Mouse (Mus musculus): ENCODE measurements around the gene Trit1. TPM values are rescaled to one million over a fixed set of nuclear protein-coding genes. Genes with fewer than 3 reads are reported as not detected.

The Trit1 gene
- polyA plus RNA-seq, 1 experiment, result 6.3 TPM

GRCm38 (mm10) chr4:123054172-123054790, 37.9 kb downstream of the Trit1 start:
- no peaks in the 10 kb centered on the region for H3K79me3 ChIP-seq (ENCODE audit: low read depth)
- peaks cover 63% of the 10 kb centered on the region for H3K36me3 ChIP-seq (ENCODE audit: control insufficient read depth, insufficient read depth)
- no peaks in the 10 kb centered on the region for H3K79me2 ChIP-seq (ENCODE audit: control insufficient read depth, insufficient read depth)
- H3K27me3 ChIP-seq (ENCODE audit: control insufficient read depth, insufficient read depth, insufficient read length), result no peaks in the 10 kb centered on the region
- no peak for TF ChIP-seq MYOD1 (IDR thresholded peaks at IDR 0.05; ENCODE audit: control insufficient read depth, insufficient read length, low read depth)
- TF ChIP-seq MYOG (IDR thresholded peaks at IDR 0.05; ENCODE audit: control insufficient read depth, extremely low read depth, insufficient read length), result no peak
- no peak for TF ChIP-seq CEBPB (IDR thresholded peaks at IDR 0.05; ENCODE audit: low read depth)
- no peak for TF ChIP-seq FOSL1 (IDR thresholded peaks at IDR 0.05; ENCODE audit: insufficient read depth, low read length, poor library complexity, severe bottlenecking)
- no peak for TF ChIP-seq CTCF (IDR thresholded peaks at IDR 0.05; ENCODE audit: control insufficient read depth, insufficient read depth, insufficient read length)
- no peak for TF ChIP-seq MAX (IDR thresholded peaks at IDR 0.05)
- no peak for TF ChIP-seq USF1 (IDR thresholded peaks at IDR 0.05; ENCODE audit: low read depth)
- no peak overlapping the region for H3ac ChIP-seq (ENCODE audit: control insufficient read depth, insufficient read length, low read depth)
- H3K4me3 ChIP-seq (ENCODE audit: insufficient read depth, poor library complexity, severe bottlenecking), result no peak overlapping the region

DNA sequence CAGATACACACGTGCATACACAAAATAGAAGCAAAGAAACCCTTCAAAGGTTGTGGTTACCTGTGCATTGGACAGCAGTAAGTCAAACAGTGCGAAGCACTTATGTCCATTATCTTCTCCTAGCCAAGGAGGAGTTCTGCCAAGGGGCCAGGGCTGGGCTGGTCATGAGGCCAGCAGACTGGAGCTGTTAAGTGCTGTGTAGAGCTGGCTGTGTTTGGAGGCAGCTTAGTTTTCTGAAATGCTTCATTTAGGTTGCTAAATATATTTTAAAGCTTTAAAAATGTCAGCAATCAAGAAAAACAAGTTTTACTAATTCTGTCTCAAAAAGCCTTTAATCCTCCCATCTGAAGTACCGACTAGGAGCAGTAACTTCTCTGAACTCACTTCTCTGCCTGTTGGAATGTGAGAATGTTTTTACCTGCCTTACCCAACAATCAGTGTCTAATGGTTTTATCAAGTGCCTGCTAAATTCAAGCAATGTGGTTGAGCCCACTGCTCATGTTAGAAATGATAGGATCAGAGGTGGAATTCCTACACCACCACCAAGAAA, 40.2 kb downstream of the Trit1 start:
- peaks cover 52% of the 10 kb centered on the region for H3K36me3 ChIP-seq (ENCODE audit: control insufficient read depth, insufficient read depth)
- no peak overlapping the region for H3ac ChIP-seq (ENCODE audit: control insufficient read depth, insufficient read length, low read depth)
- TF ChIP-seq MAX (IDR thresholded peaks at IDR 0.05) (no peak), CTCF (IDR thresholded peaks at IDR 0.05; ENCODE audit: control insufficient read depth, insufficient read depth, insufficient read length) (no peak), MYOG (IDR thresholded peaks at IDR 0.05; ENCODE audit: control insufficient read depth, extremely low read depth, insufficient read length) (no peak), FOSL1 (IDR thresholded peaks at IDR 0.05; ENCODE audit: insufficient read depth, low read length, poor library complexity, severe bottlenecking) (no peak), MYOD1 (IDR thresholded peaks at IDR 0.05; ENCODE audit: control insufficient read depth, insufficient read length, low read depth) (no peak), CEBPB (IDR thresholded peaks at IDR 0.05; ENCODE audit: low read depth) (no peak), USF1 (IDR thresholded peaks at IDR 0.05; ENCODE audit: low read depth) (no peak)
- H3K79me2 ChIP-seq (ENCODE audit: control insufficient read depth, insufficient read depth), result no peaks in the 10 kb centered on the region
- no peaks in the 10 kb centered on the region for H3K79me3 ChIP-seq (ENCODE audit: low read depth)
- H3K27me3 ChIP-seq (ENCODE audit: control insufficient read depth, insufficient read depth, insufficient read length), result no peaks in the 10 kb centered on the region
- no peak overlapping the region for H3K4me3 ChIP-seq (ENCODE audit: insufficient read depth, poor library complexity, severe bottlenecking)

DNA sequence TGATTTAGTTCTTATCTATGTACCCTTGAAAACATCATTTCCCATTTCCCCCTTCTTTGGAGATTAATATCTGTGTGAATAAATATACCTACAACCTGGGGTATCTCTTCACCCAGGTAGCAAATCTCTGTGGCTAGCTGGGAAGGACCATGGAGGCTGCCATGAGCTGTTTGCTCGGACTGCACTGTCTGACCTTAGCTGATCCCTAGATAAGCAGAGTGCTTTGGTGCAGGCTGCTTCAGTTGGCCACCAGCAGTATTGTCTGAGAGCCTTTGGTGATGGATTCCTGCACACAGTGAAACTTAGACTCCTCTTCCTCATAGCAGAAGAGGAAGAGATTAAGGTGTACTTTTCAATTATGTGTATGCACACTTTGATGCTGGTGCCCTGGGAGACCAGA, 41.6 kb downstream of the Trit1 start:
- Histone ChIP-seq H3K36me3 (ENCODE audit: control insufficient read depth, insufficient read depth) (peaks cover 42% of the 10 kb centered on the region), H3K4me3 (ENCODE audit: insufficient read depth, poor library complexity, severe bottlenecking) (no peak overlapping the region), H3K27me3 (ENCODE audit: control insufficient read depth, insufficient read depth, insufficient read length) (no peaks in the 10 kb centered on the region), H3K79me3 (ENCODE audit: low read depth) (no peaks in the 10 kb centered on the region), H3K79me2 (ENCODE audit: control insufficient read depth, insufficient read depth) (no peaks in the 10 kb centered on the region), H3ac (ENCODE audit: control insufficient read depth, insufficient read length, low read depth) (no peak overlapping the region)
- no peak for TF ChIP-seq USF1 (IDR thresholded peaks at IDR 0.05; ENCODE audit: low read depth)
- TF ChIP-seq MAX (IDR thresholded peaks at IDR 0.05), result no peak
- TF ChIP-seq MYOG (IDR thresholded peaks at IDR 0.05; ENCODE audit: control insufficient read depth, extremely low read depth, insufficient read length), result no peak
- TF ChIP-seq CTCF (IDR thresholded peaks at IDR 0.05; ENCODE audit: control insufficient read depth, insufficient read depth, insufficient read length), result no peak
- no peak for TF ChIP-seq FOSL1 (IDR thresholded peaks at IDR 0.05; ENCODE audit: insufficient read depth, low read length, poor library complexity, severe bottlenecking)
- no peak for TF ChIP-seq CEBPB (IDR thresholded peaks at IDR 0.05; ENCODE audit: low read depth)

GRCm38 (mm10) chr4:123061744-123062143, 45.3 kb downstream of the Trit1 start:
- peaks cover 5% of the 10 kb centered on the region for H3K36me3 ChIP-seq (ENCODE audit: control insufficient read depth, insufficient read depth)

DNA sequence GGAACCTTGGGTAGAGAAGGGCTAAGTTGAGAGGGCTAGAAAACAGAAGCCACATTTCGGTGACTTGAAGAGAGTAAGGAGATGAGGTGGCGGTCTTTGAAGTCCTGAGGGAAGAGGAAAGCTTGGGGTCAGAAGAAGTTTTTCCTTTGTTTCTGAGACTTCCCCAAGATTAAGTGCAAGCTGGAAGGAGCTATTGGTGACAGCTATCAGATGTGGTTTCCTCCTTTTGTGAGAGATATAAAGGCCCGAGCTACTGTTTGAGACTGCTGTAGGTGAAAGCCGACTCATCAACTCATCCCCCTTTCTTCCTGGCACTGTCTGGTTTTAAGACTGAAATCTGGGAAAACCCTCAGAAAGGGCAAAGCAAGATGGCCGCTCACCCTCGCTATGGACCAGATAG, 52.2 kb downstream of the Trit1 start:
- no peak overlapping the region for H3K4me3 ChIP-seq (ENCODE audit: insufficient read depth, poor library complexity, severe bottlenecking)
- no peaks in the 10 kb centered on the region for H3K79me3 ChIP-seq (ENCODE audit: low read depth)
- H3K36me3 ChIP-seq (ENCODE audit: control insufficient read depth, insufficient read depth), result no peaks in the 10 kb centered on the region
- no peak for TF ChIP-seq MAX (IDR thresholded peaks at IDR 0.05)
- TF ChIP-seq MYOG (IDR thresholded peaks at IDR 0.05; ENCODE audit: control insufficient read depth, extremely low read depth, insufficient read length), result no peak
- TF ChIP-seq USF1 (IDR thresholded peaks at IDR 0.05; ENCODE audit: low read depth), result no peak
- no peak for TF ChIP-seq CEBPB (IDR thresholded peaks at IDR 0.05; ENCODE audit: low read depth)
- TF ChIP-seq MYOD1 (IDR thresholded peaks at IDR 0.05; ENCODE audit: control insufficient read depth, insufficient read length, low read depth), result no peak
- TF ChIP-seq FOSL1 (IDR thresholded peaks at IDR 0.05; ENCODE audit: insufficient read depth, low read length, poor library complexity, severe bottlenecking), result no peak
- no peak for TF ChIP-seq CTCF (IDR thresholded peaks at IDR 0.05; ENCODE audit: control insufficient read depth, insufficient read depth, insufficient read length)
- H3K79me2 ChIP-seq (ENCODE audit: control insufficient read depth, insufficient read depth), result no peaks in the 10 kb centered on the region
- H3K27me3 ChIP-seq (ENCODE audit: control insufficient read depth, insufficient read depth, insufficient read length), result peaks cover 8% of the 10 kb centered on the region
- no peak overlapping the region for H3ac ChIP-seq (ENCODE audit: control insufficient read depth, insufficient read length, low read depth)

More at GRCm38 (mm10) chr4:123061744-123062143, 45.3 kb downstream of the Trit1 start:
- TF ChIP-seq USF1 (IDR thresholded peaks at IDR 0.05; ENCODE audit: low read depth), result no peak
- TF ChIP-seq FOSL1 (IDR thresholded peaks at IDR 0.05; ENCODE audit: insufficient read depth, low read length, poor library complexity, severe bottlenecking), result no peak
- no peak for TF ChIP-seq MYOG (IDR thresholded peaks at IDR 0.05; ENCODE audit: control insufficient read depth, extremely low read depth, insufficient read length)
- TF ChIP-seq CTCF (IDR thresholded peaks at IDR 0.05; ENCODE audit: control insufficient read depth, insufficient read depth, insufficient read length), result no peak
- TF ChIP-seq MYOD1 (IDR thresholded peaks at IDR 0.05; ENCODE audit: control insufficient read depth, insufficient read length, low read depth), result no peak
- TF ChIP-seq CEBPB (IDR thresholded peaks at IDR 0.05; ENCODE audit: low read depth), result no peak
- no peak for TF ChIP-seq MAX (IDR thresholded peaks at IDR 0.05)
- no peaks in the 10 kb centered on the region for H3K27me3 ChIP-seq (ENCODE audit: control insufficient read depth, insufficient read depth, insufficient read length)
- H3K4me3 ChIP-seq (ENCODE audit: insufficient read depth, poor library complexity, severe bottlenecking), result no peak overlapping the region
- no peaks in the 10 kb centered on the region for H3K79me3 ChIP-seq (ENCODE audit: low read depth)
- no peak overlapping the region for H3ac ChIP-seq (ENCODE audit: control insufficient read depth, insufficient read length, low read depth)
- no peaks in the 10 kb centered on the region for H3K79me2 ChIP-seq (ENCODE audit: control insufficient read depth, insufficient read depth)

Measured in C2C12 (cell line).